Mouse (Mus musculus) urinary bladder, adult 18-20 months (tissue): ENCODE measurements around the gene Zfp583.

Experiments
- DNase-seq, 2 experiments: peaks; one replicate each; pipeline ENCODE4 v3.0.0; 2022; ENCODE audit warnings: low spot score in 2 of 2, mixed read lengths in 2 of 2

The Zfp583 gene

GRCm38 (mm10) chr7:6285842-6286705 is 45.0 kb downstream of the Zfp583 start, which contains the start of gene Zfp667:
Gene Zfp667 (plus strand): TSS chr7:6286579.
- DNase-seq, result peak; percentile 91 to 96

- DNase-seq, result no peak
Observed at GRCm38 (mm10) chr7:6285366-6285765, 45.7 kb downstream of the Zfp583 start.

- no peak for DNase-seq
Observed at GRCm38 (mm10) chr7:6284442-6285012, 46.6 kb downstream of the Zfp583 start.

GRCm38 (mm10) chr7:6283451-6284075 is 47.5 kb downstream of the Zfp583 start:
- peak; percentile 64 to 70 for DNase-seq

GRCm38 (mm10) chr7:6282749-6283148 is 48.3 kb downstream of the Zfp583 start:
- no peak for DNase-seq

- no peak for DNase-seq
Observed at GRCm38 (mm10) chr7:6277906-6278305, 53.2 kb downstream of the Zfp583 start.

- no peak for DNase-seq
Observed at GRCm38 (mm10) chr7:6265695-6266094, 65.4 kb downstream of the Zfp583 start.
